Mouse (Mus musculus) liver, embryonic 14 days (tissue): ENCODE results near the gene Olfr969. TPM values are rescaled to one million over a fixed set of nuclear protein-coding genes. Genes with fewer than 3 reads are reported as not detected.

Source experiments
- polyA plus RNA-seq: library from polyadenylated mRNA; depleted of rRNA; stranded (reverse); fragments of >200 nt; gene quantifications from 2 replicates; pipeline ENCODE4 v1.2.3, GENCODE M21; 2012; rRNA removed

The Olfr969 gene
- not detected in 2 replicates for polyA plus RNA-seq

DNA sequence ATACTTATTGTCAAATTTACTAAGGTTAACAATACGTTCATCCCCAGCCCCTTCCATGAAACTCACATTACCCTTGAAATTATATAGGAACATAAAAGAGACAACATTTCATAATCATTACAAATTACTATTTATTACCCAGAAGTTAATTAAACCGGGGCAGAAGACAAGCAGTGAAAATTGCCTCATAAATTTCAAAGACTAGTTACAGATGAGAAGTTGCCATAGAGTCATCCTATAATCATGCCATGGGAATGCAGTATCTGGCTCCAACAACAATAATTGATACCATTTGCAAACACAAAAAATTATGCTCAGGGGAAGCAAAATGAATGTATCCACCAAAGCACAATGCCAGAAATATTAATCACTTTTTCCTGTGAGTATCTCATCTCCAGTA is at the start of gene Olfr969:
Gene Olfr969 (plus strand): TSS at position 388 of the 400 bp plus-strand sequence.

GRCm38 (mm10) chr9:39745949-39746348 is 44.8 kb upstream of the Olfr969 start, which contains the start of gene Olfr967:
TSS of gene Olfr967 (plus strand) at chr9:39746249.

DNA sequence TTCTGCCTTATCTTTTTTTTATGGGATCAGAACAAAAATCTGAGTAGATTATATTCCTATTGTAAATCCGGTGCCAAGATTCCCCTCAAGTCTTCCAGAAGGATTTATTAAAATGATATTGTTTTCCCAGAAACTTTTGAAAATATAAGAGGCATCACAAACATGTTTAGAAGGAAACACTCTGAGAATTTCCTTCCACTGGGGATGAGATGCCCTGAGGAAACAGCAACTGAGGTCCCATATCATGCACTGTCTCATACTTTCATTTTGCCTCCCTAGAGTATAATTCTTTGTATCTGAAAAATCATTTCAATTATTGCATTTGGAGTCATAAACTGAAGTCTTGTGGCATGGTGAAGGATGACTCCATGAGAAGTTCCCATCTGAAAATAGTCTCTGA is 7.6 kb upstream of the Olfr969 start, which contains the start of gene Olfr968:
Gene Olfr968 (minus strand): TSS at position 101 of the 400 bp plus-strand sequence.

DNA sequence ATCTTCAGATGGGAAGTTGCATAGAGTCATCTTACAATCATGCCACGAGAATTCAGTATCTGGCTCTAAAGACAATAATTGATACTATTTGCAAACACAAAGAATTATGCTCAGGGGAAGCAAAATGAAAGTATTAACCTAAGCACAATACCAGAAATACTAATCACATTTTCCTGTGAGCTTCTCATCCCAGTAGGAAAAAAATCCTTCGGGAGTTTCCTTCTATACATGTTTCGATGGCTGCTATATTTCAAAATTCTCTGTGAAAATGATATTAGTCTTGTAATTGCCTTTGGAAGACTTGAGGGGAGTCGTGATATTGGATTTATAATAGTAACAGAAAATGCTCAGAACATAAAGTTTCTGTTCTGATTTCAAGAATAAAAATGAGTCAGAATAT is 17.8 kb downstream of the Olfr969 start, which contains the start of gene Olfr970:
Gene Olfr970 (plus strand): TSS at position 301 of the 400 bp plus-strand sequence.

GRCm38 (mm10) chr9:39836576-39836975 is 45.8 kb downstream of the Olfr969 start, which contains the start of gene Olfr971:
TSS of gene Olfr971 (plus strand) at chr9:39836876.

Other genes starting within 250 kb of the Olfr969 start
- not detected in 2 replicates for gene Olfr958, start 236.9 kb upstream of the Olfr969 start, polyA plus RNA-seq
- not detected in 2 replicates for gene Olfr959, start 215.4 kb upstream of the Olfr969 start, polyA plus RNA-seq
- 1.2 and 2.3 TPM in 2 replicates for gene AW551984, start 186.5 kb upstream of the Olfr969 start, polyA plus RNA-seq
- not detected in 2 replicates for gene Olfr148, start 180.3 kb upstream of the Olfr969 start, polyA plus RNA-seq
- gene Olfr960, start 169.6 kb upstream of the Olfr969 start, polyA plus RNA-seq: not detected in 2 replicates
- gene Olfr961, start 145.9 kb upstream of the Olfr969 start, polyA plus RNA-seq: not detected in 2 replicates
- not detected in 2 replicates for gene Olfr963, start 123.7 kb upstream of the Olfr969 start, polyA plus RNA-seq
- gene Olfr149, start 83.8 kb upstream of the Olfr969 start, polyA plus RNA-seq: not detected in 2 replicates
- gene Olfr965, start 79.6 kb upstream of the Olfr969 start, polyA plus RNA-seq: not detected in 2 replicates
- gene Olfr150, start 60.0 kb upstream of the Olfr969 start, polyA plus RNA-seq: not detected in 2 replicates
- gene Olfr967, start 44.7 kb upstream of the Olfr969 start, polyA plus RNA-seq: not detected in 2 replicates
- not detected in 2 replicates for gene Olfr968, start 7.7 kb upstream of the Olfr969 start, polyA plus RNA-seq
- gene Olfr970, start 17.9 kb downstream of the Olfr969 start, polyA plus RNA-seq: not detected in 2 replicates
- not detected in 2 replicates for gene Olfr971, start 45.9 kb downstream of the Olfr969 start, polyA plus RNA-seq
- not detected in 2 replicates for gene Olfr972, start 75.5 kb downstream of the Olfr969 start, polyA plus RNA-seq
- not detected in 2 replicates for gene Olfr229, start 116.4 kb downstream of the Olfr969 start, polyA plus RNA-seq
- not detected in 2 replicates for gene Olfr974, start 146.6 kb downstream of the Olfr969 start, polyA plus RNA-seq
- not detected in 2 replicates for gene Olfr975, start 161.1 kb downstream of the Olfr969 start, polyA plus RNA-seq
- not detected in 2 replicates for gene Olfr976, start 170.2 kb downstream of the Olfr969 start, polyA plus RNA-seq
- gene Olfr978, start 201.2 kb downstream of the Olfr969 start, polyA plus RNA-seq: not detected in 2 replicates
- gene Olfr979, start 212.5 kb downstream of the Olfr969 start, polyA plus RNA-seq: not detected in 2 replicates
- not detected in 2 replicates for gene Olfr980, start 218.6 kb downstream of the Olfr969 start, polyA plus RNA-seq
- not detected in 2 replicates for gene Olfr981, start 230.5 kb downstream of the Olfr969 start, polyA plus RNA-seq